Mouse (Mus musculus): ENCODE results near the gene Rapsn. TPM values are rescaled to one million over a fixed set of nuclear protein-coding genes. Genes with fewer than 3 reads are reported as not detected.

Rapsn gene
- polyA plus RNA-seq, 1 experiment from 2014 or later = 1.1 TPM

DNA sequence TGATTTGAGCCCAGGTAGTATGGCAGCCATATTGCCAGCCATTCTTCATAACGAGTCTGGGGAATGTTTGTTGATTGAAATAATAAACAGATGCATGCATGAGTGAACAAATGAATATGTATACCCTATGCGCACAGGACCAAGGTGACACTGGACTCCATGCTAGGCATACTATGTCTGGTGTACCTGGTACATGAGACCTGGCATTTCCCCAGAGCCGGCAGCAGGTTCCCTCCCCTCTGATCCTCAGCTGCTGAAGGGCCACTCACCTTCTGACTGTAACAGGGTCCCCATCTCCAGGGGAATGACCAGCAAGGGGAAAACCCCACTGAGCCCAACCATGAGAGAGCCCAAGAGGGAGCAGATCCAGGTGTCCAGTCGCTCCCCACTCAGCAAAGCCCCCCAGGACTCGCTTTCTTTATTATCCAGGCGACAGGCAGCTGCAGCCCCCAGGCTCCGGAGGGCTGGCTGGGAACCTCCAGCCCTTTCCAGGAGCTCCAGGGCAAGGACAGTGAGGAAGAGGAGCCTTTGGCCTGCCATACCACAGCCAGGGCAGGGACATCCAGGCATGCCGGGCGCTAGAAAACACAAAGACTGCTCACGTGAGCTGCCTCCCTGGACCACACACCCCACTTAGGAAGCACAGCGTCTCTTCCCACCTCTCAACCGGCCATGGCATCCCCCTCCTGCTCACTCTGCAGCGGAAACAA lies 32.9 kb downstream of the Rapsn start:
- H3K4me3 ChIP-seq (replicated peaks) = peak overlapping the region; percentile 76; the same call in 1 of the 2 replicates
- 72% methylated on average over 13 of the region's 13 CpGs for WGBS (ENCODE audit: insufficient replicate concordance)
- H3K36me3 ChIP-seq (replicated peaks) = peaks cover 18% of the 10 kb centered on the region

DNA sequence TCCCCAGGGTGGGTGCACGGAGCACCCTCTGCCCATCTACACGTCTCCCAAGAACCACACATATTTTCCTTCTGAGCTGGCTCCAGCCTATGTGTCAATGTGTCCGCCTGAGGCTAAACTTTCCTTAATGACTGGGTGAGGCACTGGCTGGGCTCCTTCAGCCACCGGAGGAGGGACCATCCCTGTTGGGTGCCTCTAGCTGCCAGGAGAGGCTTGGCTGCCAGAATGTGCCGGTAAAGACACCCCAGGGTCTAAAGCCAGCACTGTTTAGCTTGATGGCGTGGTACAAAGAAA lies 33.4 kb downstream of the Rapsn start:
- Histone ChIP-seq H3K27me3 (no peaks in the 10 kb centered on the region), H3K9me3 (replicated peaks) (no peaks in the 10 kb centered on the region), H3K4me2 (peak overlapping the region; percentile 95), H3K36me3 (replicated peaks) (peaks cover 13% of the 10 kb centered on the region), H3K27ac (replicated peaks) (no peak overlapping the region), H3K4me3 (replicated peaks) (peak overlapping the region; percentile 76), H3K9ac (0 out of 2 replicates have a peak overlapping the region, but pooled peaks have one; percentile 20), H3K4me1 (replicated peaks) (peaks cover 43% of the 10 kb centered on the region)
- WGBS (ENCODE audit: insufficient replicate concordance) = 69% methylated on average over 6 of the region's 6 CpGs
- ATAC-seq (ENCODE audit: insufficient read depth) = no peak

More for the DNA sequence above, 32.9 kb downstream of the Rapsn start:
- Histone ChIP-seq H3K4me2 (peak overlapping the region; percentile 95), H3K9ac (no peak overlapping the region), H3K27ac (replicated peaks) (no peak overlapping the region), H3K27me3 (no peaks in the 10 kb centered on the region), H3K4me1 (replicated peaks) (peaks cover 43% of the 10 kb centered on the region), H3K9me3 (replicated peaks) (no peaks in the 10 kb centered on the region)
- no peak for ATAC-seq (ENCODE audit: insufficient read depth)

DNA sequence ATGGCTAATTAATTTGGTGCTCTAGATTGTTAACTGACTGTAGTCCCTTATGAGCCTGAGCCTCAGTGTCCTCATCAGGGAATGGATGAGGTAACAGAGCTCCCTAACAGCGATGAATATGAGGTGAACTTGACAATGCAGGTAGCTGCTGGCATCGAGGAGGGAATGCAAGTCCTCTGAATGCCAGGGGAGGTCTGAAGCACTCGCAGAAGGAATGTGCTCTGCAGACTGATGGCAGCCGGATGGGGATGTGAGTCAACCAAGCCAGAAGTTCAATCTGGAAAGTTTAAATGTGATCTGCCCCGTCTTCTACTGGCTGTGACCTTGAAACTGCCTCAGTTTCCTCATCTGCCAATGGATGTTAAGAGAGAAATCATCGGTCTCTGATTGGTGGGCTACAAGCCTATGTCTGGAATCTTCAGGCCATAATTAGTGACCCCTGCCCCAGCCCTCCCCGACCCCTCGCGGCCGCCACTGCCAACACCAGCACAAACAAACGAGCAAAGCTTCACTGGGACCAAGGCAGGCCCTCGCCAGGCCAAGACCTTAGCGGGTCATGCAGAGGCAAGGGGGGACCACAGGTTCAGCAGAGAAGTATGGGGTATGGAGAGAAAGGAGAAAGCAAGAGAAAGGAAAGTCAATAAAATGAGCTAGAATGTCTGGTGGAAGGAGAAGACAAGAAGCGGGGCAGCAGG lies 34.0 kb downstream of the Rapsn start:
- 9% methylated on average over 14 of the region's 14 CpGs for WGBS (ENCODE audit: insufficient replicate concordance)
- no peaks in the 10 kb centered on the region for H3K27me3 ChIP-seq
- peak overlapping the region; percentile 95 for H3K4me2 ChIP-seq
- peak overlapping the region; percentile 76 for H3K4me3 ChIP-seq (replicated peaks)
- H3K27ac ChIP-seq (replicated peaks) = peak overlapping the region; percentile 90
- H3K9me3 ChIP-seq (replicated peaks) = no peaks in the 10 kb centered on the region
- peaks cover 7% of the 10 kb centered on the region for H3K36me3 ChIP-seq (replicated peaks)
- peaks cover 43% of the 10 kb centered on the region for H3K4me1 ChIP-seq (replicated peaks)
- ATAC-seq (ENCODE audit: insufficient read depth) = no peak; the same call in 1 of the 2 replicates
- H3K9ac ChIP-seq = peak overlapping the region; percentile 70

DNA sequence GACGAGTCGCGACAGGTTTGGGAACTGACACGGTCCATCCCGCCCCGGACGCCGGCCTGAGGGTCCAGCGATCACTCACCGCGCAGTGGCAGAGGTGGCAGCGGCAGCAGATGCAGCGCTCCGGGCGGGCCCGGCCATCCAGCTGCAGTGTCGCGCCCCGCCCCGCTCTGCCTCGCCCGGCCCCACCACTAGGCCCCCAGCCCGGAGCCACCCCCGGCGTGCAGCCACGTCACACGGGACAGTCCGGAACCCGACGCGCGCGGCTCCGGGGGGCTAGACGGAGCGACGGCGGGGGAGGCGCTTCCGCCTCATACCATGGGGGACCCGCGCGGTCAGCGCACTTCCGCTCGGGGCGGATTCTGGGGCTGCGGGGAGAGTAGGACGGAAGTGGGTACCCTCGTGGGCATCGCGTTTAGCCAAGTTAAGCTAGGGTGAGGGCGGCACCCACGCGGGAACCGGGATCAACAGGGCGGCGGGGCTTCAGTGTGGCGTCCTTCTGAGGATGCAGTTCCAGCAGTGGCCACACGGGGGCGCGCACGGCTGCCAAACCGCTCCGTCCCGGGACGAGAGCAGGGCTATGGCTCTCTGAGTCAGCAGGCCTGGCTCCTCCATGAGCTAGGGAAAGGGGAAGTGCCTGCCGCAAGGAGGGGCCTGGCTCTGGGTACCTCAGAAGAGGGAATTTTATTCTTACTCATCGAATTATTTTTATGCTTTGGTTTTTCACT lies 34.8 kb downstream of the Rapsn start, which contains the start of gene Slc39a13:
Gene Slc39a13, minus strand, starts transcription at position 342 of the 725 bp plus-strand sequence.
- Histone ChIP-seq H3K27me3 (no peaks in the 10 kb centered on the region), H3K9ac (peak within 1 kb of the TSS; percentile 70), H3K4me3 (replicated peaks) (peak within 1 kb of the TSS; percentile 76), H3K27ac (replicated peaks) (peak within 1 kb of the TSS; percentile 90), H3K4me2 (peak within 1 kb of the TSS; percentile 95), H3K9me3 (replicated peaks) (no peaks in the 10 kb centered on the region), H3K36me3 (replicated peaks) (no peaks in the 10 kb centered on the region; the same call in 1 of the 2 replicates), H3K4me1 (replicated peaks) (peaks cover 43% of the 10 kb centered on the region)
- ATAC-seq (ENCODE audit: insufficient read depth) = peak; percentile 95
- WGBS (ENCODE audit: insufficient replicate concordance) = under 1% methylated on average over 66 of the region's 69 CpGs

DNA sequence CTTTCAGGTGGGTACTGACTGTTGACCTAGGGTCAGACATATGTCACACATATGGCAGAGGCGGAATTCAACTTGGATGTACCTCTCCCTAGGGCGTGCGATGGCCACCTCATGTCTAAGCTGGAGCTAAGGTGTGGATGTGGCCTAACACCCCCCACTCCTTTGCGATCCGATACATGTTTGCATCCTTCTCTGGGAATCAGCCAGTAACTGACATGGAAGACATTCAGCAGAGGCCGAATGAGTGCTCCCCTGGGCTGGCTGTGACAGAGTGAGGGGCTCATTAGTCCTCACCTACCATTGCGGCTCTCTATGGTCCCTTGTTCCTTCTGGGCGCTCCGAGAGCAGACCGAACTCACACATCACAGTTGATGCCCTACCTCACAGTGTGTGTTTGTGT lies 35.6 kb downstream of the Rapsn start:
- H3K9ac ChIP-seq = peak overlapping the region; percentile 70; the same call in 1 of the 2 replicates
- no peaks in the 10 kb centered on the region for H3K9me3 ChIP-seq (replicated peaks)
- peak overlapping the region; percentile 90 for H3K27ac ChIP-seq (replicated peaks)
- no peak for ATAC-seq (ENCODE audit: insufficient read depth)
- H3K4me1 ChIP-seq (replicated peaks) = peaks cover 40% of the 10 kb centered on the region
- 82% methylated on average over 10 of the region's 10 CpGs for WGBS (ENCODE audit: insufficient replicate concordance)
- H3K27me3 ChIP-seq = no peaks in the 10 kb centered on the region
- H3K4me2 ChIP-seq = peak overlapping the region; percentile 95
- peak overlapping the region; percentile 76; the same call in 1 of the 2 replicates for H3K4me3 ChIP-seq (replicated peaks)
- H3K36me3 ChIP-seq (replicated peaks) = no peaks in the 10 kb centered on the region

DNA sequence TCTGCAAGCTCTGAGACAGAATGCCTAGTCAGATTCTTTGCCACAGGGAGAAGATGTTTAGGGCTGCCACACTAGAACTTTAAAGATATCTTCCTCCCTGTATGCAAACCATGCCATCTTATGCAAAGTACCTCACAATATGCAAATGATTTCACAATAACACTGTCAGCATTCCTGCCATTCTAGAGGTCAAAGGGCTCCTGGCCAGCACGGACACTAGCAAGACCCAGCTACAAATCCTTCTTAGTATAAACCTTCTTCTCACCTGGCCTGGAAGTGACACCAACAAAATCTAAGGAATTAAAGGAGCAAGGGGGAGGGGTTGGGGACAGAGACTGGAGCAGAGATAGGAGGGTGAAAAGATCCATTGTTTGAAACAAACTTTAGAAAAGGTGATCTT lies 36.7 kb downstream of the Rapsn start:
- Histone ChIP-seq H3K4me1 (replicated peaks) (peaks cover 40% of the 10 kb centered on the region), H3K27ac (replicated peaks) (no peak overlapping the region), H3K9ac (no peak overlapping the region), H3K4me2 (no peak overlapping the region), H3K9me3 (replicated peaks) (no peaks in the 10 kb centered on the region), H3K4me3 (replicated peaks) (no peak overlapping the region), H3K36me3 (replicated peaks) (no peaks in the 10 kb centered on the region), H3K27me3 (no peaks in the 10 kb centered on the region)
- no peak for ATAC-seq (ENCODE audit: insufficient read depth)
- WGBS (ENCODE audit: insufficient replicate concordance) = 66% methylated on average over 1 of the region's 1 CpGs

DNA sequence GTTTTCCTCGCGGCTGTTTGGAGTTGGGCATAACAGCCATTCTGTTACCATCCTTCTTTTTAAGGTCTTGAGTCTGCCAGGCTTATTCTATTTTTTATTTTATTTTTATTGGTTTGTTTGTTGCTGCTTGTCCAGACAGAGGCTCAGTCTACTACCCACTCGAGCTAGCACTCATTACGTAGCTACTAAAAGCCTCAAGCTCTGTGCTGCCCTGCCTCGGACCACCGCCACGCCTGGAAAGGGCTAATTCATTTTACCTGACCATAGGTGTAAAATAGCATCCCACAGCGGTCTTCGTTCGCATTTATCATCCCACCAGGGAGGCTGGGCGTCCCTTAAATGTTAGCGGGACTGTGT lies 42.5 kb downstream of the Rapsn start:
- Histone ChIP-seq H3K9ac (no peak overlapping the region), H3K4me1 (replicated peaks) (peaks cover 18% of the 10 kb centered on the region), H3K9me3 (replicated peaks) (no peaks in the 10 kb centered on the region), H3K4me3 (replicated peaks) (peak overlapping the region; percentile 51), H3K27me3 (peaks cover 13% of the 10 kb centered on the region; the same call in 1 of the 2 replicates), H3K36me3 (replicated peaks) (no peaks in the 10 kb centered on the region), H3K4me2 (peak overlapping the region; percentile 75), H3K27ac (replicated peaks) (no peak overlapping the region)
- ATAC-seq (ENCODE audit: insufficient read depth) = no peak
- WGBS (ENCODE audit: insufficient replicate concordance) = 29% methylated on average over 12 of the region's 12 CpGs

DNA sequence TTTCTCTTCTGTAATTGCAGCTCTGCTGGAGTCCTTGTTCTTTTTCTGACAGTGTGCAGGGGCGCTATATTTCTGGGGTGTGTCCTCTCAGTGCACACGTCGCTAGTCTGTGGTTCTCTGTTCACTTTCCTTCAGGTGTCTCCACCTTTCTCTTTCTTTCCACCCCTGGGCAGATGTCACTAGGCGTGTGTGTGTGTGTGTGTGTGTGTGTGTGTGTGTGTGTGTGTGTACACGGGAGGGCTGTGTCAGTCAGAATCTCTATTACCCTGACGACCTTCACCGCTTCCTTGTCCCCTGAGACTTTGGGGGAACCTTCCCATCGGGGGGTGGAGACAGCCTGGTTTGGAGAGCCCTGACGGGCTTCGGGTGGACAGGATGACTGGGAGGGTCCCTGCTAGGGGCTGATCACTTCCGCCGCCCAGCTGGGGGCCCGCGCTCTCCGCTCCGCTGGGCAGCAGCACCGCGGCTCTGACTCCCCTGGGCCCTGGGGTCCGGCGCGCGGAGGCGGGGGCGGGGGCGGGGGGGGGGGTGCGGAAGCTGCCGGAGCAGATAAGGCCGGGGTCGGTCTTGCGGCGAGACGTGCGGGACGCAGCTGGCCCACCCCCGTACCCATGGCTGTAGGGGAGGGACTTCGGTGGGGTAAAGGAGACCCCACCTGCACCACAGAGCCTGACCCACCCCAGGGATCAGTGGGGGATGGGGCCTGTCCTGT lies 43.0 kb downstream of the Rapsn start:
- 0% methylated on average over 32 of the region's 36 CpGs for WGBS (ENCODE audit: insufficient replicate concordance)
- Histone ChIP-seq H3K4me2 (peak overlapping the region; percentile 75), H3K27ac (replicated peaks) (peak overlapping the region; percentile 14; the same call in 1 of the 2 replicates), H3K9ac (peak overlapping the region; percentile 39; the same call in 1 of the 2 replicates), H3K27me3 (peaks cover 13% of the 10 kb centered on the region; the same call in 1 of the 2 replicates), H3K4me1 (replicated peaks) (peaks cover 21% of the 10 kb centered on the region), H3K4me3 (replicated peaks) (peak overlapping the region; percentile 51), H3K36me3 (replicated peaks) (no peaks in the 10 kb centered on the region), H3K9me3 (replicated peaks) (no peaks in the 10 kb centered on the region)
- 0 out of 2 replicates have a peak, but pooled peaks have one; percentile 33 for ATAC-seq (ENCODE audit: insufficient read depth)

DNA sequence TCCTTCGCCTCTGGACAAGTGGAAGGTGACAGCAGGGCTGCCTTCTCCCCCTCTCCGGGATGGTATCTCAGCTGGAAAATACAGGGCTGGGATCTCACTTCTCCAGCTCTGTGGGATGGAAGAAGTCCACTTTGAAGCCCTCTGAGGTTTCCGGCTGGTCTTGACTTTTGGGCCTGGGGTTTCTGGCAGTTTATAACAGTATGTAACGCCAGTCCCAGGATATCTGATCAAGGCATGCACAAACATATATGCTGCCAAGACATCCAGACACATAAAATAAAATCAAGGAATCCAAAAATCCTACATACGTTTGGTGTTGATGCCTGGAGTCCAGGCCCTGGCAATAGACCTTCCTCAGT lies 43.6 kb downstream of the Rapsn start:
- peaks cover 13% of the 10 kb centered on the region; the same call in 1 of the 2 replicates for H3K27me3 ChIP-seq
- H3K36me3 ChIP-seq (replicated peaks) = no peaks in the 10 kb centered on the region
- H3K9ac ChIP-seq = peak overlapping the region; percentile 39; the same call in 1 of the 2 replicates
- peaks cover 21% of the 10 kb centered on the region for H3K4me1 ChIP-seq (replicated peaks)
- H3K4me2 ChIP-seq = peak overlapping the region; percentile 75
- H3K9me3 ChIP-seq (replicated peaks) = no peaks in the 10 kb centered on the region
- 22% methylated on average over 5 of the region's 5 CpGs for WGBS (ENCODE audit: insufficient replicate concordance)
- H3K4me3 ChIP-seq (replicated peaks) = peak overlapping the region; percentile 51
- peak overlapping the region; percentile 14; the same call in 1 of the 2 replicates for H3K27ac ChIP-seq (replicated peaks)
- no peak for ATAC-seq (ENCODE audit: insufficient read depth)

DNA sequence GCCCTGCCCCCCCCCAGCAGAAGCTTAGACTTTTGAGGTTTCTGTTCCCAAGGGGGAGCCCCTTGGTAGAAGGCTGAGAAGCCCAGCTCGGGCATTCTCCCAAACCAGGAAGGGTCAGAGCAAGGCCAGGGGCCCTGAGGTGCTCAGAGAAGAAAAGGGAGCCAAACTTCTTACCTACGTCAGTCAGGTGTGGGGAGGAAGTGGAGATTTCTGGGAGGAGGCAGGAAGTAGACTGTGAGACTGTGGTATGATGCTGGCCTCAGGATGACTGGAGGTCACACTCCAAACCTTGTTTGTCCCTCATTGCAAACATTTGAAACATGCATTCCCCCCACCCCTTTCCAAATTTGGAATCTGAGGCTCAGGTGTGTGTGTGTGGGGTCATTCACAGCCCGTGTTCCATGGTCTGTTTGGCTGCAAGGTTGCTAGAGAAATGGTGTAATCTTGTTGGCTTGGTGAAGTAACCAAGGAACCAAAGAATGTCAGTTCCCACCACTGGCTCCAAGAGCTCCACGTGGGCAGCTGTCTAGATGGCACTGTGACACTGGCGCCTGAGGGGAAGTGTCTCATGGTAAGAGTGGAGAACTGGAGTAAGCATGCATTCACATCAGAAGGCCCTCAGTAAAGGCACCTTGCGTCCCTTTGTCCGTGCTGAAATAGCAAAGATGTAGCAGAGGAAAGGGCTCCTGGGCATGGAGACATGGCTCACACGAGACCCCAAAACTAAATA lies 45.5 kb downstream of the Rapsn start:
- peaks cover 33% of the 10 kb centered on the region for H3K4me1 ChIP-seq (replicated peaks)
- no peak overlapping the region for H3K4me3 ChIP-seq (replicated peaks)
- H3K9ac ChIP-seq = no peak overlapping the region
- no peak for ATAC-seq (ENCODE audit: insufficient read depth)
- H3K27me3 ChIP-seq = peaks cover 13% of the 10 kb centered on the region; the same call in 1 of the 2 replicates
- H3K9me3 ChIP-seq (replicated peaks) = no peaks in the 10 kb centered on the region
- 0 out of 2 replicates have a peak overlapping the region, but pooled peaks have one; percentile 21 for H3K4me2 ChIP-seq
- H3K27ac ChIP-seq (replicated peaks) = peak overlapping the region; percentile 16; the same call in 1 of the 2 replicates
- no peaks in the 10 kb centered on the region for H3K36me3 ChIP-seq (replicated peaks)
- WGBS (ENCODE audit: insufficient replicate concordance) = 49% methylated on average over 8 of the region's 8 CpGs
